31 mouse cellular contexts compared by ENCODE assay signal in the genomic region with DNA sequence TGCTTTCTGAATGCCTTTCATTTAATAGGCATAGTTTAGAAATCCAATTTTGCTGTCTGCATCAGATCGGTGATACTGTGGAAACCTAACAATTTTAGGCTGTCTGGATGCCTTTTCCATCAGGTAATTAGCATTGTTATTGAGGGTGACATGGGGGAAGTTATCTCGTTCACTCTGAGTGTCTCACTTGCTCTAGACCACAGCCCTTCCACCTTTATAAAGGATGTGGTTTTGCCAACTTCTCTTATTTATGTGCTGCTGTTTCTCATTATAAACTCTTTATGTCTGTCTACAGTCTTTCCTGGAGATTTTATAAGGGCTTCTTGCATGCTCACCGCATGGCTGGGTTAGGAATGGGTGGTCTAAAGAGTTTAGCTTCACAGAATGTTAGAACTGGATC.
DNase-seq lines count a peak whose midpoint lies in the region; ATAC-seq lines count a peak whose summit lies in the region.
"Had no signal": no experiment of that assay in that cellular context is flagged by ENCODE, and none has a peak within 500 bp of the region (broad histone marks: within the 10 kb centered on the region; RNA-seq: fewer than 3 reads in every experiment).

No protein-coding gene starts in this region.

- H3K36me3 ChIP-seq in limb, embryonic 10.5 days, result no peaks in the 10 kb centered on the region
- H3K36me3 ChIP-seq: embryonic facial prominence, embryonic 13.5 days; forebrain, embryonic 10.5 days; heart, embryonic 10.5 days; heart, embryonic 15.5 days; hindbrain, embryonic 13.5 days; neural tube, embryonic 13.5 days had no signal

- H3K27me3 ChIP-seq in limb, embryonic 10.5 days (ENCODE audit: low read depth, poor library complexity, severe bottlenecking), result no peaks in the 10 kb centered on the region
- H3K27me3 ChIP-seq: CH12.LX; embryonic facial prominence, embryonic 13.5 days; heart, embryonic 15.5 days; hindbrain, embryonic 13.5 days; neural tube, embryonic 13.5 days; Patski had no signal

- 0 out of 2 replicates have a peak overlapping the region, but pooled peaks have one; percentile 42 for H3K27ac ChIP-seq in limb, embryonic 10.5 days
- H3K27ac ChIP-seq: embryonic facial prominence, embryonic 13.5 days; forebrain, embryonic 10.5 days; heart, embryonic 10.5 days; heart, embryonic 15.5 days; hindbrain, embryonic 13.5 days; liver, embryonic 14.5 days; neural tube, embryonic 13.5 days had no signal

- H3K9me3 ChIP-seq in limb, embryonic 10.5 days (replicated peaks), result no peaks in the 10 kb centered on the region
- H3K9me3 ChIP-seq: embryonic facial prominence, embryonic 13.5 days; forebrain, embryonic 10.5 days; heart, embryonic 10.5 days; heart, embryonic 15.5 days; hindbrain, embryonic 13.5 days; neural tube, embryonic 13.5 days had no signal

- no peak overlapping the region for H3K4me3 ChIP-seq in limb, embryonic 10.5 days
- H3K4me3 ChIP-seq: embryonic facial prominence, embryonic 13.5 days; forebrain, embryonic 10.5 days; heart, embryonic 10.5 days; heart, embryonic 15.5 days; hindbrain, embryonic 13.5 days; myocyte; neural tube, embryonic 13.5 days had no signal

- no peak for ATAC-seq in CD4-positive, CD25-positive, alpha-beta regulatory T cell, adult 4 months
- ATAC-seq in activated CD4-positive, CD25-positive, alpha-beta regulatory T cell, adult 4 months, result peak; percentile 32
- peak; percentile 83 for ATAC-seq in megakaryocyte progenitor cell, adult 5-6 weeks (replicated peaks; ENCODE audit: poor library complexity)
- ATAC-seq: forebrain, embryonic 16.5 days; intestine, postnatal 0 days; midbrain, embryonic 16.5 days; Patski had no signal

- DNase-seq in CD4-positive, CD25-positive, alpha-beta regulatory T cell, adult 2 months (ENCODE audit: low read depth, low spot score), result peak; percentile 7
- DNase-seq in limb, embryonic 10.5 days (ENCODE audit: low spot score), result no peak
- no peak for DNase-seq in layer of hippocampus, postnatal 36 days
- DNase-seq in thymus, postnatal 14 days, result no peak
- DNase-seq in thymus, postnatal 4 days, result no peak
- DNase-seq: cerebellum, adult 2 months; cerebellum, postnatal 25 days; gastrocnemius, postnatal 14 days; heart, adult 11 months; kidney, adult 9 months; kidney, postnatal 10 days; liver; lung, embryonic 14.5 days; lung, postnatal 14 days; thymus, adult 2 months had no signal

- peaks cover 23% of the 10 kb centered on the region for H3K4me1 ChIP-seq in limb, embryonic 10.5 days
- H3K4me1 ChIP-seq: forebrain, embryonic 10.5 days; heart, embryonic 10.5 days; heart, embryonic 15.5 days; hindbrain, embryonic 13.5 days; neural tube, embryonic 13.5 days had no signal

- 23% methylated on average over 3 of the region's 3 CpGs for WGBS in limb, embryonic 10.5 days
